Mouse (Mus musculus) central nervous system, embryonic 11.5 days (tissue): ENCODE results near the gene Tbl1x. TPM values are rescaled to one million over a fixed set of nuclear protein-coding genes. Genes with fewer than 3 reads are reported as not detected.

Source experiments
- polyA plus RNA-seq: library from polyadenylated mRNA; depleted of rRNA; stranded (reverse); fragments of >200 nt; gene quantifications from 2 replicates; pipeline ENCODE4 v1.2.3, GENCODE M21; 2012; rRNA removed

Gene Tbl1x
- 33.0 and 61.7 TPM in 2 replicates for polyA plus RNA-seq

DNA sequence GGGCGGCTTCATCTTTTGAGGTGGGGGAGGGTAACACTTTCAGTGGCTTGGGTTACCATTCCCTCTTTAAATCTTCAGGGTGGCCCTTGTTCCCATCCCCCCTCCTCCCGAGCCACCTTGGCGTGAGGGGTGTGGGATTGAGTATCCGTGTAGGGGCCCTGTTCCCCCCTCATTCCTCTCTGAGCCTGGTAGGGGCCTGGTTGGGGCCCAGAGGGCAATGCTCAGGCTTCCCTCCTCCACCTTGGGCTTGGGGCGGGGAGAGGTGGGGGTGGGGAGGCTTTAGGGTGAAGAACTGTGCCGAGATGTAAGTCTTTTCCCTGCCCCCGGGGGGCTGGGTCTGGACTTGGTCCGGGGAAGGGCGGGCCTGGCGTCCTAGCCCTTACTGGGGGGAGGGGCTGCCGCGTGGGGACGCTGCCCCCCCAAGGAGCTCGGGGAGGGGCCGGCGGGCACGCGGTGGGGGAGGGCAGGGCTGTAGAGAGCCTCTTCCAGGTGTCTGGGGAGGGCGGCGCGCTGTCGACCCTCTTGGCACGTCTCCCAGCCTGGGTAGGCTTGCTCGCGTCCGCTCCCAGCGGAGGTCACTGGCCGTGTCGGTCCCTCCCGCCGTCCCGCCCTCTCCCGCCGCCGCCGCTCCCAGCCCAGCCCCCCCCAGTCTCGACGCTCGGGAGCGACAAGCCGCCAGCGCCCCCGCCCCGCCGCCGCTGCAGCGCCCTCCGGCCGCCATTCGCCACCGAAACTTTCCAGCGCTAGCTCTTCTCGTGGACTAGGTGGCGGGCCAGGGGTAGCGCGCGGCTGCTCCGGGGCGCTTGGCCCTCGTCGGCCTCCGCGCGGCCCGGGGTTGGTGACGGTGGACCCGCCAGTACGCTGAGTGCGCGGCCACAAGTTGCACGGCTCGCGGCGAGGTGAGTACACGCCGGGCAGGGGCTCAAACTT is at the start of gene Tbl1x:
Tbl1x (plus strand) TSS at position 643 of the 930 bp plus-strand sequence.

